Mouse (Mus musculus): ENCODE data around the gene 5730596B20Rik. TPM values are rescaled to one million over a fixed set of nuclear protein-coding genes. Genes with fewer than 3 reads are reported as not detected.

The 5730596B20Rik gene
- polyA plus RNA-seq, 1 experiment from 2014 or later, result 2.6 TPM

DNA sequence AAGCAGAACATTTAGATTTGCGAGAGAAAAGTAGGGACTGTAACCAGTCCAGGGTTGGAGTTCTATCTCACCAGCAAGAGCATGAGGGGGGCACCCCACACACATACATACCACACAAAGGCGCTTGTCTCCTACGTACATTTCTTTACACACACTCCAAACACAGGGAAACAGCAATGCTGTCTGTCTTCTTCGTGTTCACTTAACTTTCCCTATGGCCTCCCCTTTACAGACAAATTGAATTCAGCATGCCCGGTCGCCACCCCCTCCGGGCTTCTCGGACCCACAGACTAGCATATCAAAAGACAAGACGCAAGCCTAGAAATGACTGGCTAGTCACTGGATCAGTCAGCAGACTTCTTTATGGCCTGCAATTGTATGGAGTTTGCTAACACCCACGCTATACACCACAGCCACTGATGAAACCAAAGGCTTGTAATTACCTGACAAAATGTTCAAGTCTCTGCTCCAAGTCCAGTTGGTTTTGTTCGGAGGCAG, 3.0 kb downstream of the 5730596B20Rik start:
- Histone ChIP-seq H3K4me3 (replicated peaks) (peak overlapping the region; percentile 60), H3K27ac (peak overlapping the region; percentile 96), H3K4me2 (peak overlapping the region; percentile 59), H3K36me3 (no peaks in the 10 kb centered on the region), H3K27me3 (replicated peaks) (0 out of 2 replicates have a peak, but pooled peaks cover 2% of the 10 kb centered on the region), H3K4me1 (peaks cover 37% of the 10 kb centered on the region), H3K9ac (peak overlapping the region; percentile 19; the same call in 1 of the 2 replicates), H3K9me3 (no peaks in the 10 kb centered on the region)
- 21% methylated on average over 11 of the region's 11 CpGs for WGBS
- ATAC-seq (ENCODE audit: insufficient read depth, low FRiP score, low read depth), result no peak

DNA sequence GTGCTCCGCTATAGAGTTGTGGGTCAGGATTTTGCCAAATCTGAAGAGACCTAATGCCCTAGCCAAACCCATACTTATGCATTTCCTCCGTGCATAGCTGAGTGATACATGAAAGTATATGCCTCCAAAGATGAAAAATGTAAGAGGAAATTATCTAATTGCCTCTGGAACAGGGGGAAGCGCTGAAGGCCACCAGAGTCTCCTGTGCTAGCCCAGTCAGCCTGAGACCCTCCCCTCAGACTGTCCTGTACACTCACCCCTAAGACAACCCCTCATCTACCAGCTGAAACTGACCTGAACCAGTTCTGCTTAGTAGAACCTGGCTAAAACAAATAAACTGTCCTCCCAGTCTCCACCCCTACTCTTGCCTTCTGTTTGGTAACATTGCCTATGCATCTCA, 3.4 kb downstream of the 5730596B20Rik start:
- Histone ChIP-seq H3K36me3 (no peaks in the 10 kb centered on the region), H3K27ac (peak overlapping the region; percentile 96), H3K4me2 (peak overlapping the region; percentile 59), H3K27me3 (replicated peaks) (0 out of 2 replicates have a peak, but pooled peaks cover 2% of the 10 kb centered on the region), H3K4me1 (peaks cover 41% of the 10 kb centered on the region), H3K9me3 (no peaks in the 10 kb centered on the region), H3K9ac (no peak overlapping the region; the same call in 1 of the 2 replicates), H3K4me3 (replicated peaks) (peak overlapping the region; percentile 60)
- ATAC-seq (ENCODE audit: insufficient read depth, low FRiP score, low read depth), result no peak
- WGBS, result 40% methylated on average over 3 of the region's 3 CpGs

DNA sequence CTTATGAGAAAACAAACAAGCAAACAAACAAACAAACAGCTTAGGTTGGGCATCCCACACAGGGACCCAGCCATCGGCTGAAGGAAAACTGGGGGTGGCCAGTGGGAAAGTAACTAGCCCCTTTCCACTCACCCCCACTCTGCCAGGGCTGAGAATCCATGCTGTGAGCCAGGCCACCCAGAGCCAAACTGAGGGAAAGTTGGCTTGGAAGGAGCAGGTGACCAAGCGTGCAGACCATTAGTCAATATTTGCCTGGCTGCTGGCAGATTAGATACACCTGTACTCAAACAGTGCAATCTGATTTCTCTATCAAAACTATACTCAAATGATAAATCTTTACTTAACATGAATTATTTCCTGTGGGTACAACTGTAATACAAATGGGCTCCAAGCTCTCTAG, 4.7 kb downstream of the 5730596B20Rik start:
- peaks cover 2% of the 10 kb centered on the region; the same call in 1 of the 2 replicates for H3K27me3 ChIP-seq (replicated peaks)
- no peaks in the 10 kb centered on the region for H3K9me3 ChIP-seq
- H3K9ac ChIP-seq, result no peak overlapping the region
- 45% methylated on average over 2 of the region's 2 CpGs for WGBS
- no peak overlapping the region for H3K27ac ChIP-seq
- H3K36me3 ChIP-seq, result no peaks in the 10 kb centered on the region
- H3K4me1 ChIP-seq, result peaks cover 49% of the 10 kb centered on the region
- H3K4me2 ChIP-seq, result 0 out of 2 replicates have a peak overlapping the region, but pooled peaks have one; percentile 2
- ATAC-seq (ENCODE audit: insufficient read depth, low FRiP score, low read depth), result no peak
- no peak overlapping the region for H3K4me3 ChIP-seq (replicated peaks)

DNA sequence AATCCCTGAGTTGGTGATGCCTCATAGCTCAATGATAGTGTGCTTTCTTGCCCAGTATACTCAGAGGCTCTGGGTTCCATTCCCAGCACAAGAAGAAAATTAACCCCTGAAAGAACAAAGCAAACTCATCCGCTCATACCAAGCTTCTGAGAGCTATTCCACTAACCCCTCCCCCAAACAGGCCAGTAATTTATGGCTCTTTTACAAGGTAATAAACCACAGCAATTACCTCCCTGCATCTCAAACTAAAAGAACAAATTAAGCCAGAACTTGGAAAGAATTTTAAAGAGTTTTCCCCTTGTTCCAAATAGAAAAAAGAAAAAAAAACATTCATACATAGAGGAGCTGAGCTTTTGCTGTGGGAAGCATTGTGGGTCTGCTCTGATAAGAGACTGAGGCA, 5.5 kb downstream of the 5730596B20Rik start:
- Histone ChIP-seq H3K27me3 (replicated peaks) (peaks cover 2% of the 10 kb centered on the region; the same call in 1 of the 2 replicates), H3K9ac (no peak overlapping the region; the same call in 1 of the 2 replicates), H3K4me1 (peaks cover 53% of the 10 kb centered on the region), H3K4me3 (replicated peaks) (no peak overlapping the region), H3K36me3 (no peaks in the 10 kb centered on the region), H3K9me3 (no peaks in the 10 kb centered on the region), H3K27ac (peak overlapping the region; percentile 71; the same call in 1 of the 2 replicates), H3K4me2 (no peak overlapping the region)
- WGBS, result 67% methylated on average over 1 of the region's 1 CpGs
- ATAC-seq (ENCODE audit: insufficient read depth, low FRiP score, low read depth), result no peak

DNA sequence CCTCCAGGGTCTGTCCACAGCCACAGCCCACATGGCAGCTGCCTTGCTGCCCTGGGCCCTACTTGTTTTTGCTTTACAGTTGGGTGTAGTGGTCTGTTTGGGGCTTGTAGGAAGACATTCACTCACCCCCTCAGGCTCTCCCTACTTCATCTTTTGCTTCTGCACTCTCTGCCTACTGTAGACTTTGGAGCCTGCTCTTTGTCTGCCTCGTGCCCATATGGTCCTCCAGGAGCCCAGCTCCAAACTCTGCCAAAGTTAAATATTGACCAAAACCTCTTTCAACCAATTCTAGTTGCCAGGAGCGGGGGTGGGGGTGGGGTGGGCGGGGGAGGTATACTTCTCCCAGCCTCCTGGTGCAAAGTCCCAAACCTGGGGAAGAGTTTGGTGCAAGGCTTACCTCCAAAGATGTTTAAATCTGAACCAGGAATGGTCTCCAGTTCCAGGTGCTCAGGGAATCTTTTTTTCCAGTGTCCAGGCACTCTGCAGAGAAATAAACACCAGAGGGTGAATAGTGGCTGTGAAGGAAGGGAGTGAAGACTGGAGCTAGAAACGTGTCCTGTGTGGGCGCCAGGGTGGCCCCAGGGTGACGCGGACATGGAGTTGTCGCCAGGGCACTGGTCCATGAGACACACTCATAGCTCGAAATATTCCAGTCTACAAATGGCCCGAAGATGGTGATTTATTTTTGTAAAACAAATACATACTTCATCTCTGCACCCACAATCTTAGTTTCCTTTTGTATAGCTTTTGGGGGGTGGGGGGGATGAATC, 6.2 kb downstream of the 5730596B20Rik start:
- H3K27ac ChIP-seq, result peak overlapping the region; percentile 71; the same call in 1 of the 2 replicates
- no peak overlapping the region; the same call in 1 of the 2 replicates for H3K9ac ChIP-seq
- no peaks in the 10 kb centered on the region for H3K9me3 ChIP-seq
- no peak overlapping the region; the same call in 1 of the 2 replicates for H3K4me3 ChIP-seq (replicated peaks)
- ATAC-seq (ENCODE audit: insufficient read depth, low FRiP score, low read depth), result no peak
- H3K4me2 ChIP-seq, result peak overlapping the region; percentile 41
- peaks cover 2% of the 10 kb centered on the region; the same call in 1 of the 2 replicates for H3K27me3 ChIP-seq (replicated peaks)
- WGBS, result 26% methylated on average over 10 of the region's 10 CpGs
- peaks cover 53% of the 10 kb centered on the region for H3K4me1 ChIP-seq
- H3K36me3 ChIP-seq, result no peaks in the 10 kb centered on the region

DNA sequence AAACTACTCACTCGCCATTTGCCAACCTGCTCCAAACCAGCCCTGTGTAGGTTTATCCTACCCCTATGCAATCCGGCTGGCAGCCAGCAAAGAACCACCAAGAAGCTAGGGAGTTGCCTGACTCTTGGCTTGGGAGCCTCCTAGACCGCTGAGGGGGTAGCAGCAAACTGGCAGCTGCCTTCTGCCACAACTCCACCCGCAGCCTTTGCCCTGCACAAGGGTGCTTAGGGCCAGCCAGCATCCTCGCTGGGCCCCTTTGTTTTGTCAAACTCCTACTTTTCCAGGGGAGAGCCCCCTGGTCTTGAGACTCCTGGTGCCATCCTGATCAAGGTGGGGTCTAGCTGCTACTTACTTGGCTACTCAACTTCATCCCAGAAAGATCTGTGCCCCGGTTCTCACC, 7.4 kb downstream of the 5730596B20Rik start:
- Histone ChIP-seq H3K4me1 (peaks cover 53% of the 10 kb centered on the region), H3K9ac (no peak overlapping the region), H3K9me3 (no peaks in the 10 kb centered on the region), H3K27ac (peak overlapping the region; percentile 71), H3K27me3 (replicated peaks) (peaks cover 2% of the 10 kb centered on the region; the same call in 1 of the 2 replicates), H3K4me3 (replicated peaks) (no peak overlapping the region), H3K36me3 (no peaks in the 10 kb centered on the region), H3K4me2 (peak overlapping the region; percentile 41)
- no peak for ATAC-seq (ENCODE audit: insufficient read depth, low FRiP score, low read depth)
- 27% methylated on average over 6 of the region's 6 CpGs for WGBS

DNA sequence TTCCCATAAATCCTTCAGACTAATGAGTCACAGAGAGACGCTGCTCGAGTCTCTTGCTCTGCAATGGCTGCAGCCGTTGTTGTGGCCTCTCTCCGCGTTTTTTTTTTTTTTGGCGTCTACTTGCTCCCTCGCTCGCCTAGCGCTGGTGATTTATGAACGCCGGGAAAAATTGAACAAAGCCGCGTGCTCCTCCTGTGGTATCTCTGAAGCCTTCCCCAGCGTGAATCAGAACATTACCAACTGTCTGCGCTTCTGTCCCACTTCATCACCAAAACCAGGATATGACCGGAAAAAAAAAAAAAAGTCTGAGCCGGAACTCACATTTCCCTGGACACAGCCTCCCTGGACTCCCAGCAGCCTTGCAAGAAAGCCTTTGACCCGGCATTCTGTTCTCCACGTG, 7.9 kb downstream of the 5730596B20Rik start:
- H3K4me1 ChIP-seq, result peaks cover 57% of the 10 kb centered on the region
- H3K27me3 ChIP-seq (replicated peaks), result peaks cover 2% of the 10 kb centered on the region; the same call in 1 of the 2 replicates
- H3K9me3 ChIP-seq, result no peaks in the 10 kb centered on the region
- H3K9ac ChIP-seq, result no peak overlapping the region
- ATAC-seq (ENCODE audit: insufficient read depth, low FRiP score, low read depth), result no peak
- H3K36me3 ChIP-seq, result no peaks in the 10 kb centered on the region
- no peak overlapping the region; the same call in 1 of the 2 replicates for H3K4me3 ChIP-seq (replicated peaks)
- WGBS, result 4% methylated on average over 19 of the region's 19 CpGs
- H3K4me2 ChIP-seq, result peak overlapping the region; percentile 41
- H3K27ac ChIP-seq, result peak overlapping the region; percentile 71

DNA sequence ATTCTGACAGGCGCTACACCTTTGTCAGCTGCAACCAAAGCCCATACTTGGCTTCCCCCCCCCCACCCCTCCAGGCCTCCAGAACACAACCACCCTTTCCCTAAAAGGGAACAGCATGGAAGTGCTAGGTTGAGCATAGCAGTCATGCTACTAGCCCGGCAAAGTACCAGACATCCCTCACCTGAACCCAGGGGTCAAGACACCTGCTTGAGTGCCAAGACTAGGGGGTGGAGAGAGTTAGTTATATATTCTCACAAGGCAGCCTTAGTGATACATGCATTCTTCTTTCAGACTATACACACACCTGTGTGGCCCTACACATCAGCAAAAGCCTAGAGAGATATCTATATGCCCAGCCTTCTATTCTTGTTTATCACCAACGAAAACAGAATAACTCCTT, 8.5 kb downstream of the 5730596B20Rik start:
- peaks cover 60% of the 10 kb centered on the region for H3K4me1 ChIP-seq
- no peak for ATAC-seq (ENCODE audit: insufficient read depth, low FRiP score, low read depth)
- H3K9me3 ChIP-seq, result no peaks in the 10 kb centered on the region
- 0 out of 2 replicates have a peak overlapping the region, but pooled peaks have one; percentile 71 for H3K27ac ChIP-seq
- 37% methylated on average over 3 of the region's 3 CpGs for WGBS
- H3K4me3 ChIP-seq (replicated peaks), result no peak overlapping the region; the same call in 1 of the 2 replicates
- H3K27me3 ChIP-seq (replicated peaks), result peaks cover 4% of the 10 kb centered on the region
- peak overlapping the region; percentile 41 for H3K4me2 ChIP-seq
- H3K9ac ChIP-seq, result no peak overlapping the region
- H3K36me3 ChIP-seq, result no peaks in the 10 kb centered on the region

DNA sequence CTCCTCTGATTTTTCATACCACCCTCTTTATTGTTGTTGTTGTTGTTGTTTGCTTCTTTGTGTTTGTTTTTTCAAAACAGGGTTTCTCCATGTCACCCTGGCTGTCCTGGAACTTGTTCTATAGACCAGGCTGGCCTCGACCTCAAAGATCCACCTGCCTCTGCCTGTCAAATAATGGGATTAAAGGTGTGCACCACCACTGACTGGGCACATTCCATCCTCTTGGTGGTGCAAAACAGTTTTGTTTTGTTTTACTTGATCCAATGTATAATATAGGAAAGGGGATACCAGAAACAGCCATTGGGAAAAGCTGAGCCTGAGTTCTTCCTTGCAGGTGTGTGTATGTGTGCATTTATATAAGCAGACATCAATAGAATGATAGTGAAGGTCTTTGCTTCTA, 9.2 kb downstream of the 5730596B20Rik start:
- Histone ChIP-seq H3K4me3 (replicated peaks) (no peak overlapping the region), H3K27ac (no peak overlapping the region)

DNA sequence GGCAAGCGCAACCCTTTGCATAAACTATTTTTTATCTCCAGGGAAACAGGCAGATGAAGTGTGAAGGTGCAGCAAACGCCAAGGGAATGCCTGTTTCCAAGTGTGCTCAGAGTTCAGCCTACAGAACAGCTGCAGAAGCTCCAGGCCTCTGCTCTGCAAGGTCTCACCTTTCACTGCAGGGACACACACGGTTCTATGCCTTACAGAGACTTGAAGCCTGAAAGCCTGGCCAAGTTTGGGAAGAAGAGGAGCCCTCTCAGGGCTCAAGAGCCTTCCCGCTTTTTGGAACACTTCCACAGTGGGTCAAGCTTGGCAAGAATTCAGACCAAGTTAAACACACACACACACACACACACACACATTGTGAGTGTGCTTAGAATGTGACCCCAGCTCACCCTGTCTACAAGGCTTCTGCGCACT, 11.9 kb downstream of the 5730596B20Rik start:
- H3K4me1 ChIP-seq, result peaks cover 41% of the 10 kb centered on the region

More for the DNA sequence above, 9.2 kb downstream of the 5730596B20Rik start:
- Histone ChIP-seq H3K4me2 (no peak overlapping the region), H3K9ac (no peak overlapping the region), H3K9me3 (no peaks in the 10 kb centered on the region), H3K27me3 (replicated peaks) (peaks cover 8% of the 10 kb centered on the region), H3K36me3 (no peaks in the 10 kb centered on the region), H3K4me1 (peaks cover 56% of the 10 kb centered on the region)
- 43% methylated on average over 1 of the region's 1 CpGs for WGBS
- ATAC-seq (ENCODE audit: insufficient read depth, low FRiP score, low read depth), result no peak

DNA sequence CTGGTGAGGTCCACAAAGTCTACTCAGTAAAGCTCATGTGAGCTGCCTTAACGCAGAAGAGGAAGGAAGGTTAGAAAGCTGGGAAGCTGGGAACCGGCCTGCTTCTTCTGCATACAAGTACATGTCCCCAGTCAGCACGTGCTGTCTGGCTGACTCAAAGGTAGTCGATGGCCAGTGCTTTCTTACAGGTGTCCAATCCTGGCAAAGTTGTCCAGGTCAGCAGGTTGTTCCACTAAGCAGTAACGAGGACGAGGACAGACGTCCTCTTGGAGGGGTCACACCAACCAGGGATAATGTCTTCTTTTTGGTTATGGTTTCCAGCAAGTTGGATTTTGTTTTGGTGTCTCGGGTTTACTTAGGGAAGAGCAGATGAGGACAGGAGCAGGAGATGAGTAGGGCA, 12.6 kb downstream of the 5730596B20Rik start:
- 21% methylated on average over 8 of the region's 8 CpGs for WGBS
- ATAC-seq (ENCODE audit: insufficient read depth, low FRiP score, low read depth), result no peak
- Histone ChIP-seq H3K9ac (0 out of 2 replicates have a peak overlapping the region, but pooled peaks have one; percentile 10), H3K36me3 (no peaks in the 10 kb centered on the region), H3K4me1 (peaks cover 36% of the 10 kb centered on the region), H3K4me3 (replicated peaks) (peak overlapping the region; percentile 63), H3K27me3 (replicated peaks) (peaks cover 5% of the 10 kb centered on the region), H3K4me2 (peak overlapping the region; percentile 82), H3K9me3 (no peaks in the 10 kb centered on the region), H3K27ac (peak overlapping the region; percentile 94)

More for the DNA sequence above, 11.9 kb downstream of the 5730596B20Rik start:
- no peak overlapping the region; the same call in 1 of the 2 replicates for H3K4me3 ChIP-seq (replicated peaks)
- H3K9ac ChIP-seq, result no peak overlapping the region
- peak overlapping the region; percentile 94 for H3K27ac ChIP-seq
- no peak; the same call in 1 of the 2 replicates for ATAC-seq (ENCODE audit: insufficient read depth, low FRiP score, low read depth)
- H3K4me2 ChIP-seq, result peak overlapping the region; percentile 82
- no peaks in the 10 kb centered on the region for H3K36me3 ChIP-seq
- WGBS, result 22% methylated on average over 5 of the region's 5 CpGs
- H3K9me3 ChIP-seq, result no peaks in the 10 kb centered on the region
- peaks cover 8% of the 10 kb centered on the region for H3K27me3 ChIP-seq (replicated peaks)

DNA sequence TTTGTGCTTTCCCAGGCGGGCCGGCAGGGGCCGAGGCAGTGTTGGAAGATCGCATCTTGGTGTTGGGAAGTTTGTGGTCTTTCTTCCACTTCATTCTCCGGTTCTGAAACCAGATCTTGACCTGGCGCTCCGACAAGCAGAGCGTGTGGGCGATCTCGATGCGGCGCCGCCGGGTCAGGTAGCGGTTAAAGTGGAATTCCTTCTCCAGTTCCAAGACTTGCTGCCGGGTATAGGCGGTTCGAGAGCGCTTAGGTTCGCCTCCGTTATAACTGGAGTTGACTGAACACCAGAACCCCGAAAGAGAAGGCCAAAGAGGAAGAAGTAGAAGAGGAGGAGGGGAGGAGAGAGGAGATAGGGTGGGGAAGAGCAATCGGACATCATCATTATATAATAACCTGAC, 13.1 kb downstream of the 5730596B20Rik start:
- H3K9ac ChIP-seq, result peak overlapping the region; percentile 53
- H3K27ac ChIP-seq, result peak overlapping the region; percentile 94
- H3K4me2 ChIP-seq, result peak overlapping the region; percentile 82
- H3K4me1 ChIP-seq, result peaks cover 34% of the 10 kb centered on the region
- peak overlapping the region; percentile 63 for H3K4me3 ChIP-seq (replicated peaks)
- ATAC-seq (ENCODE audit: insufficient read depth, low FRiP score, low read depth), result no peak
- H3K9me3 ChIP-seq, result no peaks in the 10 kb centered on the region
- WGBS, result 9% methylated on average over 23 of the region's 23 CpGs
- no peaks in the 10 kb centered on the region for H3K36me3 ChIP-seq
- peaks cover 5% of the 10 kb centered on the region for H3K27me3 ChIP-seq (replicated peaks)
